Mouse (Mus musculus) heart, postnatal 25 days (tissue): ENCODE data around the gene Rbm42. TPM values are rescaled to one million over a fixed set of nuclear protein-coding genes. Genes with fewer than 3 reads are reported as not detected.

Source experiments
- DNase-seq: peaks from one replicate; pipeline ENCODE4 v3.0.0; 2022; ENCODE audit warnings: low spot score
- intact Hi-C: fragments of 180-260 bp; cut with DNase I; formaldehyde crosslinking; loops from one replicate; pipeline ENCODE4 v1.15.1; 2025
- total RNA-seq, 2 experiments: library from RNA; stranded (reverse); gene quantifications; 2 replicates each; pipeline ENCODE4 v1.2.3; 2021

Gene Rbm42
- total RNA-seq, 2 experiments from 2014 or later, result 49.9 to 53.9 TPM

GRCm38 (mm10) chr7:30593579-30594509 lies 56.3 kb downstream of the Rbm42 start:
- intact Hi-C loops, result loop anchor here (5.0 kb wide), 1 partner anchor 268 kb away; the partner anchor contains the start of gene Ffar1
- no peak for DNase-seq

DNA sequence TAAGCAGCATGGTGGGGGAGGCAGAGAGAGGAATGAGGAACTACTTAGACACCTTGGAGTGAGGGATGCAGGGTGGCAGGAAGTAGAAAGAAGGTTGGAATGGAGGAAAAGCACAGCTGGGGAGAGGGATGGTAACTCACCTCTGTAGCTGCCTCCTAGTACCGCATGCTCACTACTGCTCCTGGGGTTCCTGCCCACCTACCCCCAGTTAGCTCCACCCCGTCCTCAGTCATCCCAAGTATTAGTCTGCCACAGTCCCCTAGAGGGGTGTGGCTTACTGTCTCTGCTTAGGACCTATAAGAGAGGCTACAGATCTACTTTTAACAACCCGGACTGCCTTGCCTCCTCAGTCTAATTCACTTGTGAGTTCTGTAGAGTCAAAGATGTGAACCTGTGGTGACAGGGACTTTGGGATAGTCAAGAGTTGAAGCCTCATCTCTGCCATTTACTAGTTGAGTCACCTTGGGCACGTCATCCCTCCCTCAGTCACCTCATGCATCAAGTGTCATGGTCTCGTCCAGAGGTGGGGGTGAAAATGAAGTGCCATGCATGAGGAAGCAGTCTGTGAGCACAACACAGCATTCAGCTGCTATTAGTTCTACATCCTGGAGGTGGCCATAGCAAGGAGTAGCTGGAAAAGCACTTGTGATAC lies 57.2 kb downstream of the Rbm42 start:
- DNase-seq, result no peak
- intact Hi-C loops, result loop anchor here (5.0 kb wide), 1 partner anchor 269 kb away; the partner anchor contains the start of gene Ffar1

DNA sequence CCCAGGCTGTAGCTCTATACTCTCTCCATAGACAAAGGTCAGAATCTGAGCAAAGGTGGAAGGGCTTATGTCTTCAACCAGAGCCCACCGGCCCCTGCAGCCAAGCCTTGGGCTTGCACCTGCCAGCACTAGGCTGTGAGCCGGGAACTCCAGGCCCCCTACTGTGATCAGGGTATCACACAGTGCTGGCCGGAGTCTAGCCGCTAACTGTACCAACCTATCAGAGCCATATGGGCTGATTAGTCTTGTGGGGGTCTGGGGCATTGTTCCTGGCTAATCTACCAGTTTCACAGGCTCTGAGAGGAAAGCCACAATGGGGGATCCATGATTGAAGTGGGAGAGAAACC lies 58.5 kb downstream of the Rbm42 start:
- DNase-seq, result no peak
- intact Hi-C loops, result loop anchor here (2.0 to 5.0 kb wide), 2 partner anchors 13 to 271 kb away; partner anchors contain the start of gene Ffar1

Other genes with a start within 250 kb of the Rbm42 start
- gene Tyrobp, start 236.6 kb downstream of the Rbm42 start, total RNA-seq, result 10 to 100 TPM; 17.7 to 18.4 TPM
- gene Hcst, start 230.5 kb downstream of the Rbm42 start, total RNA-seq, result not detected
- under 1 TPM; 0.20 to 0.47 TPM for gene Nfkbid, start 228.6 kb downstream of the Rbm42 start, total RNA-seq
- gene Aplp1, start 204.8 kb downstream of the Rbm42 start, total RNA-seq, result 1 to 10 TPM; 3.5 TPM
- not detected for gene Kirrel2, start 192.6 kb downstream of the Rbm42 start, total RNA-seq
- not detected for gene Nphs1, start 192.0 kb downstream of the Rbm42 start, total RNA-seq
- not detected for gene Prodh2, start 156.7 kb downstream of the Rbm42 start, total RNA-seq
- gene Arhgap33, start 115.3 kb downstream of the Rbm42 start, total RNA-seq, result 1 to 10 TPM in 1 of 2 experiments, under 1 TPM in 1; 0.81 to 1.1 TPM
- gene Hspb6, start 98.1 kb downstream of the Rbm42 start, total RNA-seq, result 100 to 1,000 TPM; 720 to 731 TPM
- 1 to 10 TPM; 4.5 to 4.7 TPM for gene Proser3, start 98.0 kb downstream of the Rbm42 start, total RNA-seq
- gene Lin37, start 90.5 kb downstream of the Rbm42 start, total RNA-seq, result 10 to 100 TPM; 15.1 to 15.5 TPM
- gene U2af1l4, start 87.0 kb downstream of the Rbm42 start, total RNA-seq, result 10 to 100 TPM; 63.7 to 66.4 TPM
- 1 to 10 TPM; 1.4 to 1.9 TPM for gene Gm49396, start 87.0 kb downstream of the Rbm42 start, total RNA-seq
- gene Psenen, start 86.7 kb downstream of the Rbm42 start, total RNA-seq, result 10 to 100 TPM; 61.2 to 70.3 TPM
- 1 to 10 TPM; 1.3 to 1.6 TPM for gene Igflr1, start 84.9 kb downstream of the Rbm42 start, total RNA-seq
- 10 to 100 TPM; 17.5 to 22.7 TPM for gene Kmt2b, start 61.6 kb downstream of the Rbm42 start, total RNA-seq
- gene Zbtb32, start 51.4 kb downstream of the Rbm42 start, total RNA-seq, result not detected
- gene Upk1a, start 37.5 kb downstream of the Rbm42 start, total RNA-seq, result under 1 TPM in 1 of 2 experiments, not detected in 1; 0.52 TPM
- gene Cox6b1, start 24.2 kb downstream of the Rbm42 start, total RNA-seq, result 1,000 to 10,000 TPM; 4,579 to 4,828 TPM
- not detected for gene Etv2, start 14.5 kb downstream of the Rbm42 start, total RNA-seq
- 1 to 10 TPM; 4.3 TPM for gene Haus5, start 14.7 kb upstream of the Rbm42 start, total RNA-seq
- gene Pmis2, start 21.3 kb upstream of the Rbm42 start, total RNA-seq, result under 1 TPM in 1 of 2 experiments, not detected in 1; 0.65 TPM
- not detected for gene 2200002J24Rik, start 48.6 kb upstream of the Rbm42 start, total RNA-seq
- gene Atp4a, start 61.9 kb upstream of the Rbm42 start, total RNA-seq, result not detected
- 100 to 1,000 TPM; 269 to 278 TPM for gene Tmem147, start 79.2 kb upstream of the Rbm42 start, total RNA-seq
- not detected for gene Gapdhs, start 93.4 kb upstream of the Rbm42 start, total RNA-seq
- gene Sbsn, start 101.2 kb upstream of the Rbm42 start, total RNA-seq, result 1 to 10 TPM; 2.3 to 5.5 TPM
- gene Dmkn, start 113.4 kb upstream of the Rbm42 start, total RNA-seq, result 1 to 10 TPM; 3.6 to 6.6 TPM
- not detected for gene Krtdap, start 137.6 kb upstream of the Rbm42 start, total RNA-seq
- gene Ffar2, start 173.5 kb upstream of the Rbm42 start, total RNA-seq, result under 1 TPM in 1 of 2 experiments, not detected in 1; 0.22 TPM
- not detected for gene Ffar3, start 205.9 kb upstream of the Rbm42 start, total RNA-seq
- not detected for gene Ffar1, start 211.2 kb upstream of the Rbm42 start, total RNA-seq
- gene Cd22, start 230.0 kb upstream of the Rbm42 start, total RNA-seq, result 1 to 10 TPM in 1 of 2 experiments, under 1 TPM in 1; 0.78 to 1.4 TPM